8 mouse cellular contexts compared by ENCODE assay signal in the genomic region with DNA sequence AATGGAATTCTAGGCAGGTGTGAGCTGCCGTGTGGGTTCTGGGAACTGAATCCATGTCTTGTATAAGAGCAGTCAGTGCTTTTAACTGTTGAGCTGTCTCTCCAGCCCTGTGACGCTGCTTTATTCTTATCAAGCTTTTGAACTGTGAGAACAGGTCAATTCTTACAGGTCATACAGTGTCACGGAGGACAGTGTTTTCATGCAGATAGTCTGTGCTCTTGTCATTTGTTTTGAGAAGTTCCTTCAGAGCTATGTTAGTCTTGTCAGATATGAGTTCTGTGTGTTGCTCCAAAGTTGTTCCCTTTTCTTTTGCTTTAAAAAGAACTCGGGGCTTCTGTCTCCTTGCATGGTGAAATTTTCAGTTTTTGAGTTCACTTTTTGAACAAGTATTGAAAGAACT. TPM values are rescaled to one million over a fixed set of nuclear protein-coding genes. Genes with fewer than 3 reads are reported as not detected.
DNase-seq lines count a peak whose midpoint lies in the region; ATAC-seq and TF ChIP-seq lines count a peak whose summit lies in the region.

No protein-coding gene starts in this region.

- no peaks in the 10 kb centered on the region for H3K9me3 ChIP-seq in megakaryocyte, embryonic 14.5 days
- no peaks in the 10 kb centered on the region for H3K9me3 ChIP-seq in liver, embryonic 12.5 days (replicated peaks)

- no peak for TF ChIP-seq CTCF in heart, adult 2 months (IDR thresholded peaks at IDR 0.05)

- peaks cover 13% of the 10 kb centered on the region; the same call in 1 of the 2 replicates for H3K36me3 ChIP-seq in heart, adult 2 months (ENCODE audit: control insufficient read depth, insufficient read depth, low read length)
- H3K36me3 ChIP-seq in megakaryocyte, embryonic 14.5 days (replicated peaks; ENCODE audit: low read length): no peaks in the 10 kb centered on the region
- H3K36me3 ChIP-seq in liver, embryonic 12.5 days: no peaks in the 10 kb centered on the region

- TF ChIP-seq EP300 in heart, adult 2 months (IDR thresholded peaks at IDR 0.05; ENCODE audit: insufficient read depth, low read depth, low read length): no peak

- H3K4me1 ChIP-seq in heart, adult 2 months (ENCODE audit: control insufficient read depth, insufficient read depth, low read length): peaks cover 8% of the 10 kb centered on the region
- H3K4me1 ChIP-seq in megakaryocyte, embryonic 14.5 days: peaks cover 53% of the 10 kb centered on the region
- H3K4me1 ChIP-seq in liver, embryonic 12.5 days: peaks cover 45% of the 10 kb centered on the region

- H3K4me2 ChIP-seq in liver, embryonic 12.5 days: peak overlapping the region; percentile 93

- H3K79me2 ChIP-seq in heart, adult 2 months (replicated peaks; ENCODE audit: control insufficient read depth, insufficient read depth, low read length): peaks cover 2% of the 10 kb centered on the region

- H3K4me3 ChIP-seq in heart, adult 2 months: no peak overlapping the region
- peak overlapping the region; percentile 58 for H3K4me3 ChIP-seq in megakaryocyte, embryonic 14.5 days (replicated peaks)
- H3K4me3 ChIP-seq in liver, embryonic 12.5 days: peak overlapping the region; percentile 98

- H3K27ac ChIP-seq in heart, adult 2 months: no peak overlapping the region
- H3K27ac ChIP-seq in liver, embryonic 12.5 days: no peak overlapping the region; the same call in 1 of the 2 replicates

- intact Hi-C loops in heart, adult 2 months (cut with DNase I): loop anchor here (5.0 kb wide), 2 partner anchors 37 to 173 kb away; partner anchors contain the start of gene Dhodh
- intact Hi-C loops in heart, postnatal 36 days (cut with DNase I): no loop called here

- ATAC-seq in megakaryocyte, adult 5-6 weeks (ENCODE audit: poor library complexity, severe bottlenecking): no peak
- no peak for ATAC-seq in liver, embryonic 12.5 days

- no peak for TF ChIP-seq POLR2A in heart, adult 2 months (IDR thresholded peaks at IDR 0.05; ENCODE audit: insufficient read depth, low read depth, low read length)

- H3K27me3 ChIP-seq in heart, adult 2 months (ENCODE audit: control insufficient read depth, insufficient read depth, low read length): no peaks in the 10 kb centered on the region
- peaks cover 3% of the 10 kb centered on the region for H3K27me3 ChIP-seq in megakaryocyte, embryonic 14.5 days (replicated peaks)
- H3K27me3 ChIP-seq in liver, embryonic 12.5 days (replicated peaks): peaks cover 8% of the 10 kb centered on the region

- H3K9ac ChIP-seq in heart, adult 2 months (ENCODE audit: low read depth, low read length): peak overlapping the region; percentile 42; the same call in 1 of the 2 replicates
- peak overlapping the region; percentile 48 for H3K9ac ChIP-seq in liver, embryonic 12.5 days

- 29% methylated on average over 4 of the region's 4 CpGs for WGBS in heart, adult 2 months
- 30% methylated on average over 4 of the region's 4 CpGs for WGBS in liver, embryonic 12.5 days (ENCODE audit: insufficient replicate concordance)

- no peak for DNase-seq in heart, adult 2 months
- no peak for DNase-seq in heart, postnatal 36 days
- DNase-seq in adrenal gland, postnatal 36 days: no peak
- DNase-seq in adipocyte (ENCODE audit: low spot score): no peak
- no peak for DNase-seq in gastrocnemius, postnatal 4 days (ENCODE audit: low spot score in 2 of 2)

RNA-seq across cellular contexts. Expression of gene Ap1g1, which starts 2.2 kb away (rescaled TPM):
- total RNA-seq in heart, adult 2 months (2021): 10 to 100 TPM; 38.3 to 39.0 TPM
- polyA plus RNA-seq in heart, adult 2 months (2012; rRNA removed): 20.4 and 39.3 TPM in 2 replicates
- total RNA-seq in heart, postnatal 36 days (2021): 10 to 100 TPM; 37.7 to 38.9 TPM
- 2.4 and 6.2 TPM in 2 replicates for polyA plus RNA-seq in megakaryocyte, embryonic 14.5 days (2012; ENCODE audit: insufficient read depth, low replicate concordance)
- 80.6 and 85.2 TPM in 2 replicates for total RNA-seq in megakaryocyte, adult 5-6 weeks (2015)
- 68.4 and 80.5 TPM in 2 replicates for total RNA-seq in megakaryocyte, adult 5-6 weeks (2017)
- polyA plus RNA-seq in liver, embryonic 12.5 days (2016; fragmentation: Nextera tagmentation; extraction: Ambion mirVana): 25.8 and 25.9 TPM in 2 replicates
- 10 to 100 TPM; 86.6 to 96.0 TPM for total RNA-seq in adrenal gland, postnatal 36 days (2021)
- total RNA-seq in gastrocnemius, postnatal 4 days (2021): 10 to 100 TPM; 46.7 to 51.7 TPM

RNA-seq across cellular contexts. Expression of gene Atxn1l, which starts 43.0 kb away (rescaled TPM):
- 10 to 100 TPM; 20.0 to 23.0 TPM for total RNA-seq in heart, adult 2 months (2021)
- 6.5 and 11.9 TPM in 2 replicates for polyA plus RNA-seq in heart, adult 2 months (2012; rRNA removed)
- 10 to 100 TPM; 21.0 to 24.2 TPM for total RNA-seq in heart, postnatal 36 days (2021)
- 1.5 and 6.3 TPM in 2 replicates for polyA plus RNA-seq in megakaryocyte, embryonic 14.5 days (2012; ENCODE audit: insufficient read depth, low replicate concordance)
- 14.5 and 15.0 TPM in 2 replicates for total RNA-seq in megakaryocyte, adult 5-6 weeks (2015)
- 17.7 and 21.3 TPM in 2 replicates for total RNA-seq in megakaryocyte, adult 5-6 weeks (2017)
- 3.9 and 4.6 TPM in 2 replicates for polyA plus RNA-seq in liver, embryonic 12.5 days (2016; fragmentation: Nextera tagmentation; extraction: Ambion mirVana)
- total RNA-seq in adrenal gland, postnatal 36 days (2021): 10 to 100 TPM; 39.2 to 50.2 TPM
- total RNA-seq in gastrocnemius, postnatal 4 days (2021): 10 to 100 TPM; 35.7 to 36.7 TPM
